Mouse (Mus musculus): ENCODE results near the gene Rhox7a. TPM values are rescaled to one million over a fixed set of nuclear protein-coding genes. Genes with fewer than 3 reads are reported as not detected.
"Not testable (repeated sequence)": the region's sequence is repeated elsewhere in the genome, so short reads cannot be mapped to it uniquely, and the experiment has no call there.

The Rhox7a gene
- total RNA-seq (2017): not detected in 2 replicates

DNA sequence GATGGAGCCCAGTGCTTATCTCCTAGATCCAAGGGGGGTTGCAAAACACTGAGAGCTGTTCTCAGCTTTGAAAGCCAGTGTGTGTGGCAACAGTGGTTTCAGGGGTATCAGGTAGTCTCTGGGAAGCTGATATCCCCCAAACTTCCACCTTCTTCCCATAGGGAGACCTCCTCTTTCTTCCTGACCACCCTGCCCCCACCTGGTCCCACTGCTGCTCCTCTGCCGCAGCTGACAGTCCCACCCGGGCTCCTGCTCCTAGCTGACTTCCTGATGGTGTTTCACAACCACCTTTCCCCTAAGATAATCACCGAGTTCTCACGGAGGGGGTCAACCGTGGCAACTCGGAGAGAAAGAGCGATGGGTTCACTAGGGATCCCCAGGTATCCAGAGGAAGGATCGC lies at the start of gene Rhox7a:
TSS of gene Rhox7a (plus strand) at position 301 of the 400 bp plus-strand sequence.
- ATAC-seq (replicated peaks; ENCODE audit: low read depth, poor library complexity, severe bottlenecking): not testable (repeated sequence)

DNA sequence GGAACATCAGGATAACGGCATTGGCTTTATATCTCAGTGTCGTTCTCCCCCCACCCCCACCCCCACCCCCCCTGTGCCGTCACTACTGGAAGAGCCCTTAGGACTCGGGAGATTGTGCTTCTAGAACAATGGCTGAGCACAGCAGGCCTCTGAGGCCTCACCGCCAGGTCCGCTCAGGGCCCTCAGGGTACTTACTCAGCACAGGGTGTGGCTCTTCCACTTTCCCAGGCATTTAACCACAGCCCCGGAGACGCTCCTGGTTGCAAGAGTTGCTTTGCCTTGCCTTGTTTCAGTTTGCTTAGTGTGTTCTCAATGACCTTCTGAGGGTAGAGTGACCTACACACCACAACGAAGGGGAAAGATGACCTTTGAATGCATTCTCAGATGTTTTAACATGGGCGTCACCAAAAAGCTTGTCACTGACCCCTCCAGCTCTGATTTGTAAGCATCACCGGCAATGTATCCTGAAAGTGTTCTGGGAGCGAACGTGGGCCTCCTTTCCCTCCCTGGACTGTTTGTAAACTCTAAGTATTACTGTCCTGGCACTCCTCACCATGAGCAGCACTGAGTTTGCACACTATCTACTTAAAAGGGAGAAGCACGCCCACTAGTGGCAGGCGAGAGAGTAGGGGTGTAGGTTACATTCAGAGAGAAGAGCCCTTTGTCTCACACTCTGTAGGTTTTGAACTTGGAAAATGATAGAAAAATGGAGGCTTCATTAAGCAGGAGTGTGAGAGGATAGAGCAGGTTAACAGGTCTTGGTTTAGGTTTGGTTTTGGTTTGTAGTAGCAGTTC lies 24.0 kb upstream of the Rhox7a start:
- no peak for ATAC-seq (replicated peaks; ENCODE audit: low read depth, poor library complexity, severe bottlenecking)

DNA sequence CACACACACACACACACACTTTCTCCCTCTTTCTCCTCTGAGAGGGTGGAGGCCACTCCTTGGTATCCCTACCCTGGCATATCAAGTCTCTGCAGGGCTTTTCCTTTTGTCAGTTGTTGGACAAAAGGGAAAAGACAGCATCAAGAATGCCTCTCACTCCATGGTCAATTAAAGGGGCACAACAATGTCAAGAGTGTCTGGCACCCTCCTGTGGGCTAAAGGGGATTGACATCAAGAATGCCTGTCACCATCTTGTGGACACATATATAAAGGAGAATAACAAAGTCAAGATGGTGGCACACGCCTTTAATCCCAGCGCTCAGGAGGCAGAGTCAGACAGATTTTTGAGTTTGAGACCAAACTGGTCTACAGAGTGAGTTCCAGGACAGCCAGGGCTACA lies 22.1 kb upstream of the Rhox7a start:
- no peak for ATAC-seq (replicated peaks; ENCODE audit: low read depth, poor library complexity, severe bottlenecking)

DNA sequence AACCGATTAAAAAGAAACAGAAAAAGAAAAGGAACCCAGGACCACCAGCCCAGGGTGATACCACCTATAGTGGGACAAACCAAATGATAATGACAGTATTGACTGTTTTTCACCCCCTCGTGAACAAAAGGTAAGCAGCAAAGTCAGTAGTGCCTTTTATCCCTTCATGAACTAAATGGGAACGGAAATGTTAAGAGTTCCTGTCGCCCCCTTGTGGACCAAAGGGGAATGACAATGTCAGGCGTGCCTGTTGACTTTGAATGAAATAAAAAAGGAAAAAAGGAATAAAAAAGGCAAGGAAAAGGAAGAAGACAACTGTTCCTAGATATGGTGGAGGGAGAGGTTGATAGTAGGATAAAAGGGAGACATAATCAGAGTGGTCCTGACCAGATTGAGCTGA lies 20.3 kb upstream of the Rhox7a start:
- ATAC-seq (replicated peaks; ENCODE audit: low read depth, poor library complexity, severe bottlenecking): no peak

DNA sequence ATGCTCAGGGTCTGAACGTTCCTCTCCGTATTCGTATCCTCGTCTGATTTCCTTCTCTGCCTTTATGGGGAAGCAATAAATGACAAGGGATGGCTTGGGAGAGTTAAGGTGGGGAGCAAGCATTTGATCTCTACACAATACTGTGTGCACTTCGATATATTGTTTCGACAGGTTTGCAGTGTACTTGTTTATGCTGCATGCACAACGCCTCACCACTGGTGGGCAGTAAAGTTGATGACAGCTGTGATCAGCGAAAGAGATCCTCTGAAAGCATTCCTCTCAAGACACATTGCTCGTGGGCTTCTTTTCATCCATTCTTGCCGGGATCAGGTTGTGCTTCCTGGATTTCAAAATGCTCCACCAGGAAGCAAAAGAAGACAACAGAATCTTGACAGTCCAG lies 15.8 kb upstream of the Rhox7a start:
- no peak for ATAC-seq (replicated peaks; ENCODE audit: low read depth, poor library complexity, severe bottlenecking)

DNA sequence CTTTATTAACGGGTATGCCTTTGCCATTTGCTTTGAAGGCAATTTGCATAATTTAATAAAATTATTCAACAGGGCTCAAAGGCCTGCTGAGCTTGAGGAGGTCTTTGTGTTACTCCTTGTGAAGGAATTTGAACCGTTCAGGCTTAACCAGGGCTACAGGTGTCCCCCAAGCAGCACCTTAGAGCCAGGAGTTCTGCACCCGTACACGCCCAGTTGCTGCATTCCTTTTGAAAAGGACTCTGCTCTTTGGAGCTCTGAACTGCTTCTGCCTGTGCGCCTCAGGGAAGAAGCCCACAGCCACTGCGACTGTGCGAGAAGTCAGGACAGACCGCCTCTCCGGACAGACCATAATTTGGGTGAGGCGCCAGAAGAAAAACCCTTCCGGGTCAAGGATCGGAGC lies 4.9 kb upstream of the Rhox7a start, which contains the start of gene Rhox6:
TSS of gene Rhox6 (plus strand) at position 301 of the 400 bp plus-strand sequence.
- not testable (repeated sequence) for ATAC-seq (replicated peaks; ENCODE audit: low read depth, poor library complexity, severe bottlenecking)

DNA sequence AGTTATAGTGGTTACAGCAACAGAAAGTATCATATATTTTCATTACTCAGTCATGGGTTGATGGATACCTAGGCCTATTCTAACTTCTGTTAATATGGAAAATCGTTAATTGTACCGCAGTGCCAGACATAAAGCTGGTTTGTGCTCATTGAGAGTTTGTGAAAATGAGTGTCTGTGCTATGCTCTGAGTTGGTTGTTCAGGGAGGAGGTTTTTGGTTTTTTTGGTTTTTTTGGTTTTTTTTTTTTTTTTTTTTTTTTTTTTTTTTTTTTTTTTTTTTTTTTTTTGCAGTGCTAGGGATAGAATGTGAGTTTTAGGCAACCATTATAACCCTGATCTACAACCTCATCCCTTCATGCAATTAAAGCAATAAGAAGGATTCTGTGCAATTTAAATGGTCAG lies 40.2 kb downstream of the Rhox7a start:
- ATAC-seq (replicated peaks; ENCODE audit: low read depth, poor library complexity, severe bottlenecking): no peak

DNA sequence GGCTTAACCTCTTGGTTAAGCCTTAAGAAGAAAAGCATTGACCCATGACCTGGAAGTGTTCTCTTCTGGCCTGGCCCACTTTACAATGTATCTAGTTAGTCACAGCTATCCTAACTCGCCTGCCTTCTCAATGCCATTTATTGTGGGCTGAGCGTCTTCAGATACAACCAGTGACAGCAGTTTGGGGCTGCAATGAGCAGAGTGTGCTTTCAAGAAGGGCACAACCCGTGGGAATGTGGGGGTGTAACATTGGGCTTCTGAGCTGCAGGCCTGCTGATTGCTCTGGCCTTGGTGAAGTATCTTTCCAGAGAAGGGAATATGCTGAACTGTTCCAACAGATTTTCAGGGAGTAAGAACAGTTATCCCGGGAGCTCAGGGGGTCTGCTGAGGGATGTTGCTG lies 47.4 kb downstream of the Rhox7a start, which contains the start of gene Rhox8:
TSS of gene Rhox8 (minus strand) at position 101 of the 400 bp plus-strand sequence.
- ATAC-seq (replicated peaks; ENCODE audit: low read depth, poor library complexity, severe bottlenecking): no peak

Other genes starting within 250 kb of the Rhox7a start
- not detected in 2 replicates for gene Rhox4f, start 224.0 kb upstream of the Rhox7a start, total RNA-seq (2017)
- not detected in 2 replicates for gene Rhox3g, start 203.1 kb upstream of the Rhox7a start, total RNA-seq (2017)
- gene Rhox2g, start 188.2 kb upstream of the Rhox7a start, total RNA-seq (2017): not detected in 2 replicates
- not detected in 2 replicates for gene Rhox4g, start 180.4 kb upstream of the Rhox7a start, total RNA-seq (2017)
- gene Rhox3h, start 162.9 kb upstream of the Rhox7a start, total RNA-seq (2017): not detected in 2 replicates
- gene Rhox2h, start 158.4 kb upstream of the Rhox7a start, total RNA-seq (2017): not detected in 2 replicates
- gene Rhox5, start 26.8 kb upstream of the Rhox7a start, total RNA-seq (2017): not detected in 2 replicates
- gene Rhox6, start 4.8 kb upstream of the Rhox7a start, total RNA-seq (2017): not detected in 2 replicates
- not detected in 2 replicates for gene Rhox8, start 47.3 kb downstream of the Rhox7a start, total RNA-seq (2017)
- not detected in 2 replicates for gene Rhox7b, start 65.5 kb downstream of the Rhox7a start, total RNA-seq (2017)
- not detected in 2 replicates for gene Rhox9, start 70.1 kb downstream of the Rhox7a start, total RNA-seq (2017)
- gene Btg1-ps1, start 187.1 kb downstream of the Rhox7a start, total RNA-seq (2017): not detected in 2 replicates
- gene Btg1-ps2, start 211.4 kb downstream of the Rhox7a start, total RNA-seq (2017): not detected in 2 replicates
- not detected in 2 replicates for gene Rhox10, start 234.8 kb downstream of the Rhox7a start, total RNA-seq (2017)

All from common myeloid progenitor, adult 5-6 weeks (primary cell).